Mouse (Mus musculus) limb, embryonic 12.5 days (tissue): ENCODE measurements around the gene Scamp4. TPM values are rescaled to one million over a fixed set of nuclear protein-coding genes. Genes with fewer than 3 reads are reported as not detected.

ENCODE experiments used
- ATAC-seq: fragments of 200-750 bp; cut with Nextera tagmentation; 2 replicates; pipeline ENCODE4 v1.8.0; 2017; ENCODE audit warnings: low read depth, moderate TSS enrichment; ENCODE audit not compliant: insufficient number of reproducible peaks, insufficient read depth, low FRiP score, low TSS enrichment
- H3K27ac ChIP-seq: fragments of 300-500 bp; sonication (generic); 2 replicates; pipeline ENCODE4 v1.5.1; 2016; ENCODE audit warnings: mild to moderate bottlenecking, moderate library complexity
- H3K27me3 ChIP-seq: fragments of 300-500 bp; sonication (generic); 2 replicates; pipeline ENCODE4 v1.6.1; 2016; ENCODE audit warnings: mild to moderate bottlenecking, moderate library complexity
- H3K36me3 ChIP-seq: fragments of 300-500 bp; sonication (generic); 2 replicates; pipeline ENCODE4 v1.6.1; 2016; ENCODE audit warnings: mild to moderate bottlenecking, moderate library complexity
- H3K4me1 ChIP-seq: fragments of 300-500 bp; sonication (generic); replicated peaks from 2 replicates; pipeline ENCODE4 v1.6.1; 2016
- H3K4me2 ChIP-seq: fragments of 300-500 bp; sonication (generic); 2 replicates; pipeline ENCODE4 v1.6.1; 2016; ENCODE audit warnings: mild to moderate bottlenecking, moderate library complexity
- H3K4me3 ChIP-seq: fragments of 300-500 bp; sonication (generic); replicated peaks from 2 replicates; pipeline ENCODE4 v1.5.1; 2016; ENCODE audit warnings: mild to moderate bottlenecking
- H3K9ac ChIP-seq: fragments of 300-500 bp; sonication (generic); replicated peaks from 2 replicates; pipeline ENCODE4 v1.6.1; 2016; ENCODE audit warnings: mild to moderate bottlenecking, moderate library complexity
- H3K9me3 ChIP-seq: fragments of 300-500 bp; sonication (generic); 2 replicates; pipeline ENCODE4 v1.6.1; 2016; ENCODE audit warnings: mild to moderate bottlenecking, moderate library complexity
- WGBS: fragments of 180-500 bp; shearing (Covaris S2); methylation state at CpG from one replicate; pipeline ENCODE4 v1.1.7; 2016; 5-methylcytosine and 5-hydroxymethylcytosine counted together
- polyA plus RNA-seq: library from polyadenylated mRNA; unstranded; fragments of >200 nt; fragmentation: Nextera tagmentation; extraction: Ambion mirVana; gene quantifications from 2 replicates; pipeline ENCODE4 v1.2.1, GENCODE M21; 2016

Scamp4 gene
- polyA plus RNA-seq, 1 experiment from 2014 or later = 62.1 TPM

- ATAC-seq = no peak; the same call in 1 of the 2 replicates
- Histone ChIP-seq H3K27me3 (no peaks in the 10 kb centered on the region), H3K4me3 (peak within 1 kb of the TSS; percentile 95), H3K27ac (peak within 1 kb of the TSS; percentile 85), H3K9ac (peak within 1 kb of the TSS; percentile 97), H3K9me3 (no peaks in the 10 kb centered on the region), H3K4me1 (peaks cover 38% of the 10 kb centered on the region), H3K4me2 (peak within 1 kb of the TSS; percentile 95), H3K36me3 (peaks cover 10% of the 10 kb centered on the region)
- 17% methylated on average over 15 of the region's 15 CpGs for WGBS
Measured at GRCm38 (mm10) chr10:80656863-80657623, 54.4 kb downstream of the Scamp4 start, which contains the start of gene Btbd2. Gene Btbd2, minus strand, starts transcription at chr10:80657071.

- H3K9ac ChIP-seq = no peak overlapping the region
- H3K4me2 ChIP-seq = no peak overlapping the region
- peaks cover 41% of the 10 kb centered on the region for H3K4me1 ChIP-seq
- no peak for ATAC-seq
- no peak overlapping the region for H3K4me3 ChIP-seq
- H3K27ac ChIP-seq = 0 out of 2 replicates have a peak overlapping the region, but pooled peaks have one; percentile 7
- 0 out of 2 replicates have a peak, but pooled peaks cover under 1% of the 10 kb centered on the region for H3K36me3 ChIP-seq
- no peaks in the 10 kb centered on the region for H3K9me3 ChIP-seq
- no peaks in the 10 kb centered on the region for H3K27me3 ChIP-seq
- 85% methylated on average over 14 of the region's 14 CpGs for WGBS
Measured at GRCm38 (mm10) chr10:80658194-80658840, 55.6 kb downstream of the Scamp4 start.

GRCm38 (mm10) chr10:80658841-80659202, 56.1 kb downstream of the Scamp4 start:
- no peaks in the 10 kb centered on the region for H3K9me3 ChIP-seq

GRCm38 (mm10) chr10:80659213-80659612, 56.5 kb downstream of the Scamp4 start:
- no peaks in the 10 kb centered on the region for H3K36me3 ChIP-seq
- peaks cover 48% of the 10 kb centered on the region for H3K4me1 ChIP-seq
- H3K9me3 ChIP-seq = no peaks in the 10 kb centered on the region
- no peaks in the 10 kb centered on the region for H3K27me3 ChIP-seq
- H3K4me3 ChIP-seq = no peak overlapping the region
- no peak overlapping the region for H3K9ac ChIP-seq
- no peak for ATAC-seq
- H3K4me2 ChIP-seq = 0 out of 2 replicates have a peak overlapping the region, but pooled peaks have one; percentile 0
- WGBS = 19% methylated on average over 10 of the region's 10 CpGs
- H3K27ac ChIP-seq = 0 out of 2 replicates have a peak overlapping the region, but pooled peaks have one; percentile 0

More at GRCm38 (mm10) chr10:80658841-80659202, 56.1 kb downstream of the Scamp4 start:
- no peak for ATAC-seq
- Histone ChIP-seq H3K4me2 (0 out of 2 replicates have a peak overlapping the region, but pooled peaks have one; percentile 0), H3K9ac (no peak overlapping the region), H3K4me1 (peaks cover 46% of the 10 kb centered on the region), H3K36me3 (no peaks in the 10 kb centered on the region), H3K27ac (0 out of 2 replicates have a peak overlapping the region, but pooled peaks have one; percentile 0), H3K4me3 (no peak overlapping the region), H3K27me3 (no peaks in the 10 kb centered on the region)
- WGBS = 49% methylated on average over 4 of the region's 4 CpGs

GRCm38 (mm10) chr10:80661149-80661548, 58.5 kb downstream of the Scamp4 start:
- no peak overlapping the region for H3K27ac ChIP-seq
- peaks cover 50% of the 10 kb centered on the region for H3K4me1 ChIP-seq
- H3K9me3 ChIP-seq = no peaks in the 10 kb centered on the region
- no peak overlapping the region for H3K4me2 ChIP-seq
- H3K9ac ChIP-seq = no peak overlapping the region
- no peaks in the 10 kb centered on the region for H3K27me3 ChIP-seq
- no peak for ATAC-seq
- peaks cover 9% of the 10 kb centered on the region for H3K36me3 ChIP-seq
- H3K4me3 ChIP-seq = no peak overlapping the region
- 41% methylated on average over 5 of the region's 5 CpGs for WGBS

GRCm38 (mm10) chr10:80663485-80664196, 61.0 kb downstream of the Scamp4 start:
- no peak overlapping the region for H3K9ac ChIP-seq
- no peak overlapping the region for H3K4me3 ChIP-seq
- no peaks in the 10 kb centered on the region for H3K9me3 ChIP-seq
- 23% methylated on average over 5 of the region's 5 CpGs for WGBS
- ATAC-seq = no peak
- no peaks in the 10 kb centered on the region for H3K27me3 ChIP-seq
- peaks cover 36% of the 10 kb centered on the region for H3K4me1 ChIP-seq
- peaks cover 34% of the 10 kb centered on the region for H3K36me3 ChIP-seq
- peak overlapping the region; percentile 67; the same call in 1 of the 2 replicates for H3K27ac ChIP-seq
- H3K4me2 ChIP-seq = no peak overlapping the region

GRCm38 (mm10) chr10:80664197-80665015, 61.7 kb downstream of the Scamp4 start:
- no peak overlapping the region for H3K9ac ChIP-seq
- H3K4me1 ChIP-seq = peaks cover 30% of the 10 kb centered on the region
- H3K4me2 ChIP-seq = peak overlapping the region; percentile 11
- no peaks in the 10 kb centered on the region for H3K9me3 ChIP-seq
- no peak for ATAC-seq
- peaks cover 41% of the 10 kb centered on the region for H3K36me3 ChIP-seq
- no peaks in the 10 kb centered on the region for H3K27me3 ChIP-seq
- H3K27ac ChIP-seq = peak overlapping the region; percentile 67
- H3K4me3 ChIP-seq = 0 out of 2 replicates have a peak overlapping the region, but pooled peaks have one; percentile 0
- WGBS = 41% methylated on average over 16 of the region's 16 CpGs

GRCm38 (mm10) chr10:80665016-80665380, 62.3 kb downstream of the Scamp4 start:
- no peak overlapping the region for H3K4me3 ChIP-seq

More at GRCm38 (mm10) chr10:80665016-80665380, 62.3 kb downstream of the Scamp4 start:
- peaks cover 47% of the 10 kb centered on the region for H3K36me3 ChIP-seq
- no peak for ATAC-seq
- H3K27me3 ChIP-seq = no peaks in the 10 kb centered on the region
- 17% methylated on average over 10 of the region's 10 CpGs for WGBS
- peaks cover 30% of the 10 kb centered on the region for H3K4me1 ChIP-seq
- peak overlapping the region; percentile 67 for H3K27ac ChIP-seq
- H3K4me2 ChIP-seq = peak overlapping the region; percentile 11
- H3K9ac ChIP-seq = no peak overlapping the region
- H3K9me3 ChIP-seq = no peaks in the 10 kb centered on the region
